Mouse (Mus musculus) adrenal gland, postnatal 25 days (tissue): ENCODE data around the gene Pcsk5. TPM values are rescaled to one million over a fixed set of nuclear protein-coding genes. Genes with fewer than 3 reads are reported as not detected.
"Not testable (repeated sequence)": the region's sequence is repeated elsewhere in the genome, so short reads cannot be mapped to it uniquely, and the experiment has no call there.

ENCODE experiments used
- DNase-seq: peaks from one replicate; pipeline ENCODE4 v3.0.0; 2021; ENCODE audit warnings: mixed read lengths
- total RNA-seq: library from RNA; stranded (reverse); gene quantifications from 2 replicates; pipeline ENCODE4 v1.2.3, GENCODE M21; 2021

The Pcsk5 gene
- total RNA-seq, 1 experiment from 2014 or later = 185 TPM

- not testable (repeated sequence) for DNase-seq
These were observed 364.3 kb downstream of the Pcsk5 start for GRCm38 (mm10) chr19:17473138-17473537.

- no peak for DNase-seq
These were observed 365.6 kb downstream of the Pcsk5 start for GRCm38 (mm10) chr19:17471861-17472260.

DNA sequence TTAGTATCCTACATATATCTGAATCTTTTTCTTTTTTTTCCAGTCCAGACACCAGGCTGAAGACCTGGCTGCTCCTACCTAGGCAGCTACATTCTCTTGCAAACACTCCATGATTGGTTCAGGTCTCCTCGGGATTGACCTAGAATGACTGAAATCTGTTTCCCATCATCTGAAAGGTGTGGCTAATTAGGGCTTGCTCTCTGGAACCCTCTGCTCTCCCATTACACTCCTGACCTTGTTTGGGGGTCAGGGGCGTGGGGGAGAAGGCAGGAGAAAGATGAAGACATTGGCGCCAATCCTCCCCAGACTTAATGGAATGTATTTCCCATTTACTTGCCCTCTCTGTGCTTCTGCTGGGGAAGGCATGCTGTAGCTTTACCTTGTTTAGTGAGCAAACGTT, 366.2 kb downstream of the Pcsk5 start:
- no peak for DNase-seq

DNA sequence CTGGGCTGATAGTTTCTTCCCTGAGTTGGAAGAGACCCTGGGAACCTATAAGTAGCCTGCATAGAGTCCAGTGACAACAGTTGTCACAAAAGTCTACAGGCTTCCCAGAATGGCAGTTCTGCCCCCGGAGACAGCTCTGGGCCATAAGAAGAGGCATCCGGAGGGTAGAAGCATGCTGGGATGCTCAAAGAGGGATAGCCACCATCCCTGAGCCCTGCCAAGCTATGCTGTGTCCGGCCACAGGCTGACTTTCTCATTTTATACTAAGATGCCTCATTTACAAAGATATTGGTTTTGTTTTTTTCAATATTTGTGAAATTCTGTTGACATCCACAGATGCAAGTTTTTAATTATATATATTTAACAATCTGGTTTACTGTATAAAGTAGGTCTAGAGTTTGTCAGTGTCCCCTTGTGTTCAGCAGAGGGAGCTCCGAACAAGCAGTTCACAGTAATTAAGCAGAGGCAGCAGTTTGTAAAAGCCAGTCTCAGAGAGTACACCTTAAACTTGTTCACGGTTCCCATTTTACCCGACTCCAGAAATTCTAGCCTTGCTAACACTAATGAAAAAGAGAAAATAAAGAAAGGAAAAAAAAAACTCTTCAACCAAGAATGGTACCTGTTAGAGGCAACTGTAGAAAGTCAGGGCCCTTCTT, 369.7 kb downstream of the Pcsk5 start:
- DNase-seq = no peak

DNA sequence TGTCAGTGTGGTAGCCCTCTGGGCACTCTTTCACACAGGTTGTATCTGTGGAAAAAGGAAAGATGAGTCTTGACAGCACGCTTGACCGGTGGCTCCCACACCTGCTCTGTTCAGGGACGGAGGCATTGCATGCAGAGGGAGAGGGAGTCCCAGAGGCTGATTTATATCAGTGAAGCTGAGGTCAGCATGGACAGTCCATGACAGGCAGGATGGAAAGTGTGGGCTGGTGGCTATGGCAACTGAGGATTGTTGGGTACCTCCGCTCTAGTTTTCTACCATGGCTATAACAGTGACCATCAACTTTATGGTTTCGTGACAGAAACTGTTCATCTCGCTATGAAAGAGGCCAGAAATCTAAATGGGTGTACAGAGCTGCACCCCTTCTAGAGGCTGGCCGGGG, 385.4 kb downstream of the Pcsk5 start:
- no peak for DNase-seq

DNA sequence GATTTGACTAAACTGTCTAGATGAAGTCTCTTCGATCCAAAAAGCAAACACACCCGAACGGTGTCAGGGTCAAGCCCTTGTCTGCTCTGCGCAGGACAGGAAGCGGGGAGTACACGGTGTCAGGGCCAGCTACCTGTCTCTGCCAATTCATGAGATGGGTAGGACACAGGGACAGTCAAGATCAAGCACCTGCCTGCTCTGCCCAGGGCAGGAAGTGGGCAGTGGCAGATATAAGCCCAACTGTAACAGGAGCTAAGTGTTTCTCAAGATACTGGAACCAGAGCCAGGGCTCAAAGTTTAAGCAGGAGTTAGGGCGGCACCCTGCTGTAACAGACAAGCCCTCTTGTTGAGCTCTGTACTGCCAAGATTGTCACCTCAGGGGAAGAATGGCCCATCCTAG, 393.9 kb downstream of the Pcsk5 start:
- no peak for DNase-seq

DNA sequence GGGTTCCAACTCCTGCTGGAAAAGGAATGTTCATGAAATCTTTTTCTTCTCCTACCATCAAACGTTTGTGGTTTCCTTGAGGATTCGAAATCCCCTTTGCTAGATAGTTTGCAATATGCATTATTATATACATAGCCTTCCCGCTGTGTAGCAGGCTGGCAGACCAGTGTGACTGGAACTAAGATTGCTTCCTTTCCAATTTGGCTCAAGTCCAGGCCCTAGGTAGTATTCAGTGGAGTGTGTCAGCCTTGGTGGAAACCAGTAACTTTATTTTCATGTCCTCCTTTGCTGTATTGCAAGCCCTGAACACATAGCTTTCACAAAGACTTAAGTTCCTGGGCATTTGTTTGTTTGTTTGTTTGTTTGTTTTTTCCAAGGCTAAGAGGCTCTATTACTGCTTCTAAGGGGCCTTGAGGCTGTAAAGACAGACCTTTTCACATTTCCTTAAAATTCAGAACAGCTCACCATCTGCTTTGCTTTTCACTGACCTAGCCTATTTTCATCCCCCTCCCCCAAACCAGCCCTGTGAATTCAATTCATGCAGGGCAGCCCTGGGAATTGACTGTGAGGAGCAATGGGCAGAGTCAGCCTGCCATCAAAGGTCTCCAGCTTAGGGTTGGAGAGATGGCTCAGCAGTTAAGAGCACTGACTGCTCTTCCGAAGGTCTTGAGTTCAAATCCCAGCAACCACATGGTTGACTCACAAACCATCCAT, 397.8 kb downstream of the Pcsk5 start:
- DNase-seq = no peak

DNA sequence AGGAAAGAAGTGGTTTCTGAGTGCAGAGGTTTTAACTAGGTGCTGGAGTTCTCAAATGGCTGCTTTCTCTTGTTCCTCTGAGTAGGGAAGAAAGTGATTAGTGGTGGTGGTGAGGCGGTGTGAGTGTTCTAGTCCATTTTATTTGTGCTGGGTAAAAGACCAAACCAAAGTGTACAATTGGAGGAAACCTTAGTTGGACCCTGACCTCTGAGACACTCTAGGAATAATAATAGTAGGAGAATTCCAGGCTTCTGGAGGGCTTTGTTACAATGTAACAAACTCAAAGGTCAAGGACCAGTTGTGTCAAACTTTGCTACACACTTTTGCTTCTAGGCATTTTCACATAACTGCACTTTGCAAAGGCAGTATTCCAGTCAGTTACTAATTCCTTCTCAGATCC, 400.8 kb downstream of the Pcsk5 start:
- DNase-seq = no peak

DNA sequence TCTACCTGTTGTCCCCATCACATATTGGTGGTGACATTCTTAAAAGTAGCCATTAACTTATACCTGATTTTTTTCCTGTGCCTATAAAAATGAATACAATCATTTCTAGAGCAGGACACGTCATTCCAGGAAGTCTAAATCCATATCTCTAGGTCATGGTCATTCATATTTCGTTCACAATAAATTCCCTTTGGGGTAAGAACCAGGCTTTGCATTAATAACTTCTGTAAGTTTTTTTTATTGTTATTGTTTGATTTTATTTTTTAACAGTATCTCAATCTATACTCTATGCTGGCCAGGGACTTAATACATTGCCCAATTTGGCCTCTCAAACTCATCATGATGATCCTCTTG, 408.9 kb downstream of the Pcsk5 start:
- no peak for DNase-seq

- DNase-seq = no peak
These were observed 409.4 kb downstream of the Pcsk5 start for GRCm38 (mm10) chr19:17427824-17428560.

DNA sequence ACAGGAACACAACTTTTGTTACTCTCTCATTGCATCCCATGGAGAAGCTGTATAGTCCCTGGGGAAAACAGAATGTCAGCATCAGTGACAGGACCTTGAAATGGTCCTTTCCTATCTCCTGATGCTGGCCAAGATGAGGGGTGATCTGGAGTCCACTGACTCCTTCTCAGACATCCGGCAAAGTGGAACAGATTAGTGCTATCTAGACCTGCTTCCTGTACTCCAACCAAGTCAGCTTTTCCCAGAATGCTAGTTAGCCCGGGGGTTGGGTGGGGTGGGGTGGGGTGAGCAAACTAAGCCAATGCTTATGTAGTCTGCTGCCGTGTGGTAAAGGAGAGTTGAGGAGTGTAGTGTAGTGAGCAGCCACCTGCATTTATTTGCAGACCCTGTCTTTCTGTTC, 414.1 kb downstream of the Pcsk5 start:
- no peak for DNase-seq

GRCm38 (mm10) chr19:17417855-17418254, 419.6 kb downstream of the Pcsk5 start:
- no peak for DNase-seq

DNA sequence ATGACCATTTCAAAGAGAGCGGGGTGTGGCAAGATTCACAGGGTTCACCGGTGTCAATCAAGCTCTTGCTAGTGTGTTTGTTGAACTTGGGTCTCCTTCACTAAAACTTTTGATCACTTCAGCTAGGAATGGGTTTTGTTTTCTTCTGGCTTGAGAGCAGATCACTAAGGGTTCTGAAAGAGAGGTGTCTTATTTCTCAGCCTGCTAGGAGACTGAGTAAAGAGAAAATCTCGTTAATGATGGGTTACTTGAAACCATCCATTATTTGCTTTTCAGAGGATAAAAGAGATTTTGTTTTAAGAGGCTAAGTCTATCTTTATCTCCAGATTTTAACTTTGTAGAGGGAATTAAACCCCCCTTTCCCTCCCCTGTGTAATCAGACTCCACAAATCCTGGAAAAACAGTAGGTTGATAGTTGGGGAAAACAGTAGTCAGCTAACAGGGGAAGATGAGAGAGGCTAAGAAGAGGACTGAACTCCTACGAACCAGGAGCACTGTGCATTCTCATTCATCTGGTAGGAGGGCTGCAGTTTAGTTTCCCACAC, 424.4 kb downstream of the Pcsk5 start:
- DNase-seq = no peak

GRCm38 (mm10) chr19:17410465-17411065, 426.9 kb downstream of the Pcsk5 start:
- DNase-seq = no peak

DNA sequence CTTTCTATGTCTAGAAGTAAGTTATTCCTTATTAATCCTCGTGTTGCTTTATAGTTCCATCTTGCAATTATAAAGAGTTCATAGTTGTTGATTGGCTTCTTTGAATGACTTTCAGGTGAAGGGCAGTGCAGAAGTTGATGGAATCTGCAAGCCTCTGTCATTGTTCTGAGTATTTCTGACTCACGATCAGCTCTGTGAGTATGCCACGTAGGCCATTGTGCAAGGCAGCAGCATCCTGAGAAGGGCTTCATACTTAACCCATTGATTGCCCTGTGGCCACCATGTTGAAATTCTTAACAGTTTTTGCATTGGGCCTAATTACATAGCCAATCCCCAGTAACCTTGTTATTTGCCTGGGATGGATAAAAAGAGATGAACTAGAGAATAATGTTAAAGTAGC, 428.1 kb downstream of the Pcsk5 start:
- no peak for DNase-seq

DNA sequence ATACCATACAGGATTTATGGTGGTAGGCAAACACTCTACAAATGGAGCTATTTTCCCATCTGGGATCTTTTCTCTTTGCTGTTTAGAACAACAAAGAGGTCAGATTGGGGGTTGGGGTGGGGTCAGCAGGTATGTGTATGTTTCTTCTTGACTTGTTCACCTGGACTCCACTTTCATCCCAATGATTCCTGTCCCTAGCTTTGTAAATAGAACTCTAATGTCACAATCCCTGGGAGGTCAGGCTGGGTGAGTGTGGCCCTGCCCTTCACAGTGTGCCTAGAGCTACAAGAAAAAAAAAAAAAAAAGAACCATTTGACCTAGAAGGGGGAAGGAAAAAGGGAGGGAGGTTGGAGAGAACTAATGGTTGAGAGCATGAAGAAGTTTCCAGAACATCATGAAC, 428.8 kb downstream of the Pcsk5 start:
- DNase-seq = no peak

- DNase-seq = no peak
These were observed 430.6 kb downstream of the Pcsk5 start for GRCm38 (mm10) chr19:17406823-17407222.

- DNase-seq = no peak
These were observed 434.3 kb downstream of the Pcsk5 start for GRCm38 (mm10) chr19:17403175-17403574.

DNA sequence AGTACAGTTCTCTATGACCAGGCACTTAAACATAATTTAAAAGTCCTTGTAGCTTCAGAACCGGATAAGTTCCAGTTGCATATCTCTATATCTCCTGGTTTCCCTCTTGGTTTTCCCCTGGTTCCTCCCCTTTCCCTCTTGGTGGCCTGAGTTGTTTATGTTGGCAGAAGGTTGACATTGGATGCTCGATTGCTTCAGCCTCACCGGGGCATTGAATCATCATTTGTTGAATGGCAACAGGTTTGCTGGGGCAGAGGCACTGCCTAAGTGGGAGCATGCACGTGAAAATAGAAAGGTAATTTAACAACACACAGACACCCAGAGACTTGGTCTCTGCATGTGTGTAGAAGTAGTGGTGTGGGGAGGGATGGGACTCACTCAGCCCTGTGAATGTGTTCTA, 436.9 kb downstream of the Pcsk5 start:
- DNase-seq = no peak

DNA sequence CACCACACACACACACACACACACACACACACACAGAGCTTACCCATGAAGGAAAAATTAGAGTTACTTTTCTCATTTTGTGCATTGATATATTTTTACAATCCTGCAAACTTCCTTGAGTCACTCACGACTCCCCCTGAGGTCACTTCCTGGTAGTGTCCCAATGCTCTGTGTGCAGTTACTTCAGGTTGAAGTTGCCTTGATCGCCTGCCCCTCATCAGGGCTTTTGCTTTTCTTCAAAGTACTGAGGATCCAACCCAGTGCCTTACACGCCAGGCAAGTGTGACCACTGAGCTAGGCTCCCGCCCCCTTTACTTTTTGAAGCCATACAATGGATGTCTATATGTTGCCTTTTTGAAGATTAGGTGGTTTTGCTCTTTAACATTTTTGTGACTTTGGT, 437.5 kb downstream of the Pcsk5 start:
- DNase-seq = no peak

DNA sequence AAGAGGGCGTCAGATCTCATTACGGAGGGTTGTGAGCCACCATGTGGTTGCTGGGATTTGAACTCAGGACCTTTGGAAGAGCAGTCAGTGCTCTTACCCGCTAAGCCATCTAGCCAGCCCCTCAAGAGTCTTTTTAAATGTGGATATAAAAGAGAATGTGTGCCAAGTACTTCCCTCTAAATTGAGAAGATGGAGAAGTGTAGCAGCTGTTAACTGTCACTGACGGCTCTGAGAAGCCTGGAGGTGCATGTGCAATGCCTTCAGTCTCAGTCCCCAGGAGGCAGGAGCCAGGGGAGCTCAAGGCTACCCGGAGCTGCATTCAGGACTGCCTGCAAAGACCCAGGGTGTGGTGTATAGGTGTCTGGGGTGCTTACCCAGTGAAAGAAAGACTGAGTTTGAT, 439.5 kb downstream of the Pcsk5 start:
- DNase-seq = no peak

GRCm38 (mm10) chr19:17396802-17397201, 440.6 kb downstream of the Pcsk5 start:
- DNase-seq = no peak
